Mouse (Mus musculus): ENCODE data around the gene Acot3.

- no peak for TF ChIP-seq POLR2A (IDR thresholded peaks at IDR 0.05; ENCODE audit: low read depth, low read length)
- no peak for TF ChIP-seq CTCF (IDR thresholded peaks at IDR 0.05; ENCODE audit: extremely low read depth, insufficient read length, insufficient replicate concordance, low read depth, low read length)
These were observed 17.8 kb upstream of the Acot3 start for GRCm38 (mm10) chr12:84034108-84034507.
